Mouse (Mus musculus): Measurements from ENCODE around the gene Emc10.

DNA sequence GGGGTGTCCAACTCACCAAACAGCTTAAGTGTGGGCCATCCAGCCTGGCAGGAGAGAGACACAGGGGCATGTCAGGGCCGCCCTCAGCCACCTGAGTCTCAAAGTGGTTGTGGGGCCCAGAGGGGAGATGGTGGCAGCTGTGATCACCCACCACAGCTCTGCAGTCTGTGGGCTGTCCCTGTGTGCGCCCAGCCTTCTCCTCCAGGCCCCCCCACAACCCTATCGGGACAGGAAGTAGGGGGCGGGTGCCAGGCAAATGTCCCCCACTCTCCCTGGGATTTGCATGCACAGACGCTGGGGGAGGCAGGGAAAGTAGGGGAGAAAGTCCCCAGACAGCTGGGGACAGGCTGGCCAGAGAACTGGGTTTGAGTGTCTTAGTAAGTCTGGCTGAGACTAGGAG, 34.9 kb upstream of the Emc10 start:
- no peak for TF ChIP-seq GATA1 (IDR thresholded peaks at IDR 0.05; ENCODE audit: low read length)
- no peak for TF ChIP-seq TAL1 (IDR thresholded peaks at IDR 0.05; ENCODE audit: low read length)

All from erythroblast, embryonic 14.5 days (primary cell).